Mouse (Mus musculus) urinary bladder, adult 2 months (tissue): ENCODE measurements at regions not wholly inside any gene's neighbourhood (a gene's known extent, or its start where the extent isn't known, plus 50 kb on each side); places are given as distances from the start of the nearest gene placed in this dataset.

Experiments
- DNase-seq: peaks from one replicate; pipeline ENCODE4 v3.0.0; 2022; ENCODE audit warnings: low spot score

DNA sequence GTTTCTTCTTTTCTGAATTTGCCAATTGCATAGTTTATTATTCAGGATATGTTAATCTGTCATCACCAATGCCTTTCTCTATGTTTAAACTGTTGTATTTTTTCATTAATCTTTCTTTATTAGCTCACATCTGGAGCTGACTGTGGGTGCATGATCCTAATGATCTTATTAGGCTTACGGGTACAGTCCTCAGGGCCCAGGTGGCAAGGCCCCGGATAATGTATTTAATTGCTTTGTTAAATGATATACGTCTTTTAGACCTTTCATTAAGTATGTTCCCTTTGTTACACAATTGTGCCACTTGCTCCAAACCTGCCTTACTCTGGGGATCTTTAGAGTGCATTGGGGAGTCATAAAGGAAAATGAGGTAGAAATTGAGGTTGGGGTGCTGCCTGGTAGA is 86.7 kb upstream of the A1bg start:
- DNase-seq, result no peak

DNA sequence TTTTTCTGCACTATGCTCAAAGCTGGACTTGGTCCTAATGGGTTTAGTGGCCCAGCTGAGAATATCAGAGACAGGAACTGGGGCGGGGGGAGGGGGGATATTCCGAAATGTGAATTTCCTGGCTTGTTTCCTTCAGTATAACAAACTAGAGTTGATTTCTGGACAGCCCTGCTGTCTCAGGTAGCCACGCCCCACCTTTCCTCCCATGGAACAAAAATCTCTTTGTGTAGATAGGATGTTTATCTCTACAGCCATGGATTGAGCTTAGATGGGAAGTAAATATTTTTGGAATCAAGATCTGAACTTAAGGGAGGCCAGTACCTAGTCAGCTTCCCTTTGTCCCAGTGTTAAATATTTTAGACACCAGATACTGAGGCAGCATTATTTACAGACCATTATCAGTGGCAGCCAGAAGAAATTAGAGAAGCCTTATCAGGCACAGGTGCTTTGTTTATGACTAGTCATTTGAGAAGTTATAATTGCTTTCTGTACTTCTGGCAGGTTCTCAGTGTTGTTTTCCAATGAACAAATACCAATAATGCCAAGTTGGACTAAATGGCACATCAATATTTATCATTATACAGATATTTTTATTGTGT is 84.7 kb upstream of the A1bg start:
- DNase-seq, result no peak

DNA sequence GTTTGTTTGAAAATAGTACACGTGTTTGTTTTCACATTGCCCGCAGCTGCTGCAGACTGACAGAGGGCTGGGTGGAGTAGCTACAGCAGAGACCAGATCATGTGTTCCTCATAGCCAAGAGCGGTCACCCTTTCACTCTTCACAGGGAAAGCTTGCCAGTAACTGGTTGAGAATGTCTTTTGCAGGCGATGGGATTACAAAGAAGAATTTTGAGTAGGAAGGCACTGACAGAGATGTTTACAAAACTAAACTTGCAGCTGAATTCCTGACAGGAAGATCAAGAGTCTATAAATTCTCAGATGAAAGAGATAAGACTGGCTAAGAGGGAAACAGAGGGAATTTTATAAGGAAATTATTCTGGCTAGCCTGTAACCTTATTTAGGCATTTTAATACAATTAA is 83.8 kb upstream of the A1bg start:
- DNase-seq, result no peak

DNA sequence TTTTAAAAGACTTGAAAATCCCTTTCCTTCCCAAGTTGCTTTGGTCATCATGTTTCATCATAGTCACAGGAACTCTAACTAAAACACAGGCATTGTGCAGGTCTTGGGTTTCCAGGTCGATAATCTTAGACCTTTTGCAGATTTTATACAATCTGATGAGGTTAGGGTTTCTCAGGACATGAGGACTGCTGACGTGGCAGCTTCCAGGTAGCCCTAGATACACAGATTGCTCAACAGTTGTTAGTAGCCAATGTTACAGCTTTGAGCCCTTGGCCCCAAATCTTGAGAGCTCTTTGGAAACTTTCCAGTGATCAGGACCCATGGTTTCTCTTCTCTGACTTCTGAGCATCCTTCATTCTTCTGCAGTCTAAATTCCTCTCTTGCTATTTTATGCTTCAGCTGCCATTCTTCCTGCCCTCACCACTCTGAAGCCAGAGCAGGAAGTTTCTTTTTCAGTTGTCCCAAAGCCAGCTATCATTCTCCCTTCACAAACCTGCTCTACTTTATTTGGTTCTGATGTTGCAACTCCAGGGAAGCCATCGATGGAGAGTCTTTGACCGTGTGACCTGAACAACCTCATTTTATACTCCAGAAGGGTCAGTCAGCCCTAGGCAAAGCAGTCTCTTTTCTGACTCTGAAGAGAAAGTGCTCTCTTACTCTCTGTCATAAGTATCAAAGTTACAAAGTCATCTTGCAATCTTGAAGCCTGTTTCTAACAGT is 71.3 kb upstream of the A1bg start:
- DNase-seq, result no peak

DNA sequence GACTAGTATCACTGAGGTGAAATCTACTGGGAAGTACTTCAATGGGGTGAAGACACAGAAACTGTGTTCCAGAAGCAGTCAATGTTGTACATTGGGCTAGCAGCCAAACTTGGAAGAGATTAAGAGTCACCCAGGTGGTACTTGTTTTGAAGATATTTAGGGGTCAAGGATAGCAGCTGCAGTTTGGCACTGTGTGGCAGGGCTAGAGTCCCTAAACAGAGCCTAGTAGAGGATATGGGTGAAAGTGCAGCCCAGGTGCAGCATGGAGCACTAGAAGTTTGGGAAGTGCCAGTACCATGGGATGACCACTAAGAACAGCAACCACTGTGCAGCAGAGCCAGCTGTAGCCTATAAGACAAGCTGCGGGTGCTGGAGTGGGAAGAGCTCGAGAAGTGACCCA is 70.6 kb upstream of the A1bg start:
- no peak for DNase-seq

DNA sequence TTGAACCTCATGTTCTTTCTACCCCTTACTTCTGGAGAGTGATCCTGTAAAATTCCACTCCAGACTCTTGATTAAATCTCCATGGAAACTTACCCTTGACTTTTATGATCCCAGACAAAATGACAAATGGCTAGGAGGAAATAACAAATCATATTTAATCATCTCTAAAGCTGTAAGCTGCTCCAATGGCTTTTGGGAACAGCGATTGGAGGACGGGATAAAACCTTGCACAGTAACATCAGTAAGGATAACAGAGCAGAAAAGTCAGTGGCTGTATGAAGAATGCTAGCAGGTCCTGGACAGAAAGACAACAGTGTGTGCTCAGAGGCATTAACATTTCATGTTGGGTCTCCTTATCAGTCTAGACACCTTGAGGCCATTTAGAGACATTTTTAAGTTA is 59.8 kb upstream of the A1bg start:
- no peak for DNase-seq
